Mouse (Mus musculus) hindbrain, embryonic 12.5 days (tissue): ENCODE measurements around the gene Podxl2. TPM values are rescaled to one million over a fixed set of nuclear protein-coding genes. Genes with fewer than 3 reads are reported as not detected.

Experiments
- ATAC-seq: fragments of 200-750 bp; cut with Nextera tagmentation; 2 replicates; pipeline ENCODE4 v1.8.0; 2017; ENCODE audit warnings: moderate TSS enrichment; ENCODE audit not compliant: low FRiP score
- H3K27ac ChIP-seq: fragments of 300-500 bp; sonication (generic); 2 replicates; pipeline ENCODE4 v1.5.1; 2016; ENCODE audit warnings: mild to moderate bottlenecking
- H3K27me3 ChIP-seq: fragments of 300-500 bp; sonication (generic); 2 replicates; pipeline ENCODE4 v1.6.1; 2016; ENCODE audit warnings: mild to moderate bottlenecking
- H3K36me3 ChIP-seq: fragments of 300-500 bp; sonication (generic); 2 replicates; pipeline ENCODE4 v1.6.1; 2016; ENCODE audit warnings: mild to moderate bottlenecking
- H3K4me1 ChIP-seq: fragments of 300-500 bp; sonication (generic); 2 replicates; pipeline ENCODE4 v1.6.1; 2016
- H3K4me2 ChIP-seq: fragments of 300-500 bp; sonication (generic); replicated peaks from 2 replicates; pipeline ENCODE4 v1.6.1; 2016; ENCODE audit warnings: mild to moderate bottlenecking
- H3K4me3 ChIP-seq: fragments of 300-500 bp; sonication (generic); 2 replicates; pipeline ENCODE4 v1.5.1; 2016; ENCODE audit warnings: mild to moderate bottlenecking
- H3K9ac ChIP-seq: fragments of 300-500 bp; sonication (generic); 2 replicates; pipeline ENCODE4 v1.6.1; 2016; ENCODE audit warnings: mild to moderate bottlenecking, moderate library complexity
- H3K9me3 ChIP-seq: fragments of 300-500 bp; sonication (generic); replicated peaks from 2 replicates; pipeline ENCODE4 v1.6.1; 2016; ENCODE audit warnings: mild to moderate bottlenecking
- WGBS: fragments of 180-500 bp; shearing (Covaris S2); methylation state at CpG from one replicate; pipeline ENCODE4 v1.1.7; 2016; 5-methylcytosine and 5-hydroxymethylcytosine counted together
- polyA plus RNA-seq: library from polyadenylated mRNA; unstranded; fragments of >200 nt; fragmentation: Nextera tagmentation; extraction: Ambion mirVana; gene quantifications from 2 replicates; pipeline ENCODE4 v1.2.1, GENCODE M21; 2016

Gene Podxl2
- polyA plus RNA-seq, 1 experiment from 2014 or later = 386 TPM

DNA sequence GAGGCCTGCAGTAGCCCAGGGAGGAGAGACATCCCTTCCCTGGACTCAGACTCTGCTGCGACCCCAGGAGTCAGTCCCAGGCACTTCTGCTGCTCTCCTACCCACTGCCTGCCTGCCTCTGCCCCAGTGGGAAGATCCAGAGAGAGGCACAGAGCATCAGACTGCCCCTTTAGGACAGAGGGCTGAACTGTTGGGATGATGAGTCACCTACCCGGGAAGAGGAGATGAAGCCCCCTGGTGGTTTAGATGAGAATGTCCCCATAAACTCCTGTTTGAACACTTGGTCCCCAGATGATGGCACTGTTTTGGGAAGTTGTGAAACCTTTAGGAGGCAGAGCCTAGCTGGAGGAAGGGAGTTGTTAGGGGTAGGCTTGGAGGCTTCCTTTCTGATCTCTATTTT, 13.9 kb downstream of the Podxl2 start:
- H3K27ac ChIP-seq = no peak overlapping the region
- ATAC-seq = no peak
- H3K4me2 ChIP-seq = no peak overlapping the region
- whole genome bisulfite sequencing = 14% methylated on average over 2 of the region's 2 CpGs
- H3K4me1 ChIP-seq = peaks cover 3% of the 10 kb centered on the region; the same call in 1 of the 2 replicates
- no peaks in the 10 kb centered on the region for H3K27me3 ChIP-seq
- H3K9ac ChIP-seq = no peak overlapping the region
- no peak overlapping the region for H3K4me3 ChIP-seq
- 0 out of 2 replicates have a peak, but pooled peaks cover 2% of the 10 kb centered on the region for H3K9me3 ChIP-seq
- H3K36me3 ChIP-seq = peaks cover 62% of the 10 kb centered on the region

DNA sequence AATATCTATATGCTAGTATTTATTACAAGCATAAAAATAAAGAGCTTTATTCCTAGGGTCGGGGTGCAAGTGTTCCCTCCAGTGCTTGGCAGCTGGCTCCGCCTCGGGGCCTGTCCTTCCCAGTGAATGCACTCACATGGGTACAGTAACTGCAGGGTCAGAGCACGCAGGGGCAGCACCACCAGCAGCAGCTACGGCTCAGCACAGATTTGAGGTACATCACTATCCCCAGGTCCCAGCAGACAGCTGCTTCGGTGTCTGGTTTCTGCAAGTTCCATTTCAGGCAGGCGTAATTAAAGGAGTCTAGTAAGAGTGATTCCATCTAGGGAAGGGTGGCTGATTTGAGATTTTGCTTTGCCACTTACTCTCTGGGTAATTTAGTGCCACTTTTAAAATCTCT, 16.5 kb downstream of the Podxl2 start:
- no peak overlapping the region for H3K4me3 ChIP-seq
- 67% methylated on average over 7 of the region's 7 CpGs for WGBS
- H3K9ac ChIP-seq = no peak overlapping the region
- no peaks in the 10 kb centered on the region for H3K27me3 ChIP-seq
- no peak overlapping the region for H3K4me2 ChIP-seq
- 0 out of 2 replicates have a peak, but pooled peaks cover 2% of the 10 kb centered on the region for H3K9me3 ChIP-seq
- H3K36me3 ChIP-seq = peaks cover 51% of the 10 kb centered on the region
- ATAC-seq = no peak
- peaks cover 12% of the 10 kb centered on the region for H3K4me1 ChIP-seq
- H3K27ac ChIP-seq = no peak overlapping the region; the same call in 1 of the 2 replicates

DNA sequence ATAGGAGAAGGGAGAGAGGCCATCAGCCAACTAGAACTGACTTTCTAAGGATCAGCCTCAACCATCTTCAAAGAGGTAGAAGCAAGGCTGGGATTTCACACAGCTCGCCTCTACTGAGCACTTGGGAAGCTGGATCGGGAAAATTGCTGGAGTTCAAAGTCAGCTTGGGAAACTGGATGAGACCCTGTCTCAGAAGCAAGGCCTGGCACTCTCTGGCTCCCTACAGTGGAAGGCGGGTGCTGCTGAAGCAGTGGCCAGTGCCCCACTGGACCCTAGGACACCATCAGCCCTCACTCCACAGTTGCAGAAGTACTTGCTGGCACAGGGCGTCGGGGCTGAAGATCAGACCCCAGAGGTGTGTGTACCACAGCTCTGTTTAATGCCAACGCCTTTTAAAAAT, 17.0 kb downstream of the Podxl2 start:
- no peak overlapping the region for H3K4me2 ChIP-seq
- WGBS = 89% methylated on average over 6 of the region's 6 CpGs
- H3K4me3 ChIP-seq = no peak overlapping the region
- H3K27me3 ChIP-seq = no peaks in the 10 kb centered on the region
- no peak overlapping the region for H3K27ac ChIP-seq
- ATAC-seq = no peak
- no peak overlapping the region for H3K9ac ChIP-seq
- H3K36me3 ChIP-seq = peaks cover 49% of the 10 kb centered on the region
- peaks cover 12% of the 10 kb centered on the region for H3K4me1 ChIP-seq
- 0 out of 2 replicates have a peak, but pooled peaks cover 2% of the 10 kb centered on the region for H3K9me3 ChIP-seq

DNA sequence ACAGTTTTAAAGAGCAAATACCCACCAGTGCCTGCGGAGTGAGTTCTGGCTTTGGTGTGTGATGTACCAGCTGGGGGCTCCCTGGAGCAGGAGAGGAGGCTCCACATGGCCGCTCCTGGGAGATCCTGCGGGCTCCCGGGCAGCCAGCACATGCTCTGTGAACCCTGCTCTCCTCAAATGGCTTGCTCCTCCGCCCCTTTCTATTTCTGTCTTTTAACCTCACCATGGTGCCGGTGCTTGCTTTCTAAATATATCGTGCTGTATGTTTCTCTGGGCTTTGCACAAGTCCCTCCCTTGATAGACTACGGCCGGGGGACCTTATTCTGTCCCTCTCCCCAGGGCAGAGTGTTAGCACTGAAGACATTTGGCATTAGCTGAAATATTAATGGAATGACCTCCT, 17.6 kb downstream of the Podxl2 start:
- Histone ChIP-seq H3K4me2 (no peak overlapping the region), H3K36me3 (peaks cover 49% of the 10 kb centered on the region), H3K9ac (no peak overlapping the region), H3K9me3 (0 out of 2 replicates have a peak, but pooled peaks cover 2% of the 10 kb centered on the region), H3K4me3 (no peak overlapping the region), H3K27me3 (no peaks in the 10 kb centered on the region), H3K4me1 (peaks cover 12% of the 10 kb centered on the region), H3K27ac (no peak overlapping the region)
- 45% methylated on average over 9 of the region's 9 CpGs for WGBS
- ATAC-seq = no peak

DNA sequence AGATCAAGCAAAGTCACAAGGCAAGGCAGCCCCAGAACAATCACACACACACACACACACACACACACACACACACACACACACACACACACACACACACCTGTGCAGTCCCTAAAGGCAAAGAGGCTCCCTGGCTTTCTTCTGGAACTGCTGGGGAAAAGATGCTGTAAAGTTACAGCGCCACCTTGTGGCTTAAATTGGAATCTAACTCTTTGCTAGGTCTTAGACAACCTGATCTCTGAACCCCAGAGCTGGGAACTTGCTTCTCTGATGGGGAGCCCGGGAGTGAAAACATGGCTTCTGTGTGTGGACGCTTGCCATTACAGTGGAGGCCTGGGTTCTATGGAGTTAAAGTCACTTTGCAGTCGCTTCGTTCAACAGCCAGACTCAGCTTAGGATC, 19.2 kb downstream of the Podxl2 start:
- no peaks in the 10 kb centered on the region for H3K27me3 ChIP-seq
- no peaks in the 10 kb centered on the region for H3K9me3 ChIP-seq
- WGBS = 17% methylated on average over 5 of the region's 5 CpGs
- no peak overlapping the region for H3K9ac ChIP-seq
- ATAC-seq = peak; percentile 30; the same call in 1 of the 2 replicates
- no peak overlapping the region for H3K4me2 ChIP-seq
- H3K4me1 ChIP-seq = peaks cover 12% of the 10 kb centered on the region
- H3K27ac ChIP-seq = no peak overlapping the region
- no peak overlapping the region for H3K4me3 ChIP-seq
- peaks cover 37% of the 10 kb centered on the region for H3K36me3 ChIP-seq

DNA sequence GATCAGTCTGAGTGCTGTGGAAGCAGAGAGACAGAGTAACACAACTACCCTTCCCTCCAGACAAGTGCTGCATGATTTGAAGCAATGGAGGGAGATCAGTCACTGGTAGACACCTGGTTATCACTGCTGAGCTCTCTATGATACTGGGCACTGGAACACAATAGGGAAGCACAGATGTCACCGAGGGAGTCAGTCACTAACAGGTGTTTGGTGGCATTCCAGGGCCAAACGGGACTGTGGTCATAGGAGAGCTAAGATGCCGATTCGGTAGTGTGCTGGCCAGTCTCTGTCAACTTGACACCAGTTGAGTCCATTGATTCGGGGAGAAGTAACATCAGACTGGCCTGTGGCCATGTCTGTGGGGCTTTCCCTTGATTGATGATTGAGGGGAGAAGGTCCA, 20.3 kb downstream of the Podxl2 start:
- no peak overlapping the region for H3K4me3 ChIP-seq
- WGBS = 82% methylated on average over 5 of the region's 5 CpGs
- H3K9me3 ChIP-seq = no peaks in the 10 kb centered on the region
- H3K4me1 ChIP-seq = peaks cover 12% of the 10 kb centered on the region
- no peak overlapping the region for H3K4me2 ChIP-seq
- H3K27me3 ChIP-seq = no peaks in the 10 kb centered on the region
- no peak overlapping the region for H3K27ac ChIP-seq
- no peak overlapping the region for H3K9ac ChIP-seq
- no peak for ATAC-seq
- peaks cover 29% of the 10 kb centered on the region for H3K36me3 ChIP-seq

DNA sequence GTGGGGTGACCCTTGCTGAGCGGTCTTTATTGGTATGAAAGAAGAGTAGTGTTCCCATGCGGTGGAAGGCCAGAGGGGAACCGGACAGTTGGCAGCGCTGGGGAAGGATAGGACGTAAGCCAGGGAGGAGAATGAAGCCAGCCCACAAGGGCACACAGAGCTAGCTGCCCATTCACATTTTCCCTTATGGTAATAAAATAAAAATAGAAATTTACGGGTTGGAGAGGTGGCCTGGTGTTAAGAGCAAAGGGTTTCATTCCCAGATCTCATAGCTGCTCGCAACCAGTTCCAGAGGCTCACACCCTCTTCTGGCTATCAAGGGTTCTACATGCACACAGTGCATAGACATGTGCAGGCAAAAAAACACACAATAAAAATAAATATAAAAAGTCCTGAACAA, 24.8 kb downstream of the Podxl2 start:
- Histone ChIP-seq H3K36me3 (peaks cover 63% of the 10 kb centered on the region), H3K9me3 (no peaks in the 10 kb centered on the region), H3K27ac (no peak overlapping the region), H3K9ac (no peak overlapping the region), H3K4me3 (no peak overlapping the region), H3K27me3 (no peaks in the 10 kb centered on the region), H3K4me1 (peaks cover 8% of the 10 kb centered on the region; the same call in 1 of the 2 replicates), H3K4me2 (no peak overlapping the region)
- 87% methylated on average over 7 of the region's 7 CpGs for WGBS
- no peak for ATAC-seq

DNA sequence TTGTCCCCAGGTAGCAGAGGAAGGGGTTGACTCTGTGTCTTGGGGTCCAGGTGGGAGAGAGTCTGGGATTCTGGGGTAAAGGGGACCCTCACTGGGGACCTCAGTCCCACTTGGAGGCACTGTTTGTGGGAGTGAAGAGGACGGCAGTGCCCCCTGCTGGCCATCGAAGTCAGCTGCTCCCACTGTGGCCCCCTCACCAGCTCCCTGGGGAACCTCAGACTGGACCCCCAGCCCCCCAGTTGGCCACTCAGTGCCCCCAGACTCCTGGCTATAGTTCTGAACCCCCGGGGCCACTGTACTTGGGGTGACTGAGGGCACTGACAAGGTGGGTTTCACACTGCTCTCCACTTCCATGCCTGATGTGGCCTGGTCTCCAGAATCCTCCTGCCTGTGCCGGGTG, 25.6 kb downstream of the Podxl2 start:
- Histone ChIP-seq H3K4me1 (peaks cover 5% of the 10 kb centered on the region; the same call in 1 of the 2 replicates), H3K9ac (0 out of 2 replicates have a peak overlapping the region, but pooled peaks have one; percentile 13), H3K4me3 (no peak overlapping the region), H3K27ac (no peak overlapping the region), H3K9me3 (no peaks in the 10 kb centered on the region), H3K36me3 (peaks cover 66% of the 10 kb centered on the region), H3K27me3 (no peaks in the 10 kb centered on the region), H3K4me2 (no peak overlapping the region)
- WGBS = 45% methylated on average over 4 of the region's 4 CpGs
- no peak for ATAC-seq

DNA sequence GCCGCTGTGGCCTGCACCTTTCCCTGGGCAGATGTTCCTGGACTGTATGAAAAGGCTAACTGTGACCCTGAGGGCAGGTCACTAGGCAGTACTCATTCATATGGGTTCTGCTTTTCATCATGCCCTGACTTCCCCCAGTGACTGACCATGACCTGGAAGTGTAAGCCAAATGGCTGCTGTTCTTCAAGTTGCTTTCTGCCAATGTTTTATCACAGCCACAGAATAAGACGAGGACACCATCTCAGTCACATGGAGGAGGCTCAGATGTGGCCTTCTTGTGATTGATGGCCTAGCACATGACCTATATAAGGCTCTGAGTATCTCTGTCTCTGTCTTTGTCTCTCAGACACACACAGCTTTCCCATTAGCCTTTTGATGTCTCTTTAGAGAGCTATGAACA, 27.3 kb downstream of the Podxl2 start:
- H3K36me3 ChIP-seq = peaks cover 66% of the 10 kb centered on the region

DNA sequence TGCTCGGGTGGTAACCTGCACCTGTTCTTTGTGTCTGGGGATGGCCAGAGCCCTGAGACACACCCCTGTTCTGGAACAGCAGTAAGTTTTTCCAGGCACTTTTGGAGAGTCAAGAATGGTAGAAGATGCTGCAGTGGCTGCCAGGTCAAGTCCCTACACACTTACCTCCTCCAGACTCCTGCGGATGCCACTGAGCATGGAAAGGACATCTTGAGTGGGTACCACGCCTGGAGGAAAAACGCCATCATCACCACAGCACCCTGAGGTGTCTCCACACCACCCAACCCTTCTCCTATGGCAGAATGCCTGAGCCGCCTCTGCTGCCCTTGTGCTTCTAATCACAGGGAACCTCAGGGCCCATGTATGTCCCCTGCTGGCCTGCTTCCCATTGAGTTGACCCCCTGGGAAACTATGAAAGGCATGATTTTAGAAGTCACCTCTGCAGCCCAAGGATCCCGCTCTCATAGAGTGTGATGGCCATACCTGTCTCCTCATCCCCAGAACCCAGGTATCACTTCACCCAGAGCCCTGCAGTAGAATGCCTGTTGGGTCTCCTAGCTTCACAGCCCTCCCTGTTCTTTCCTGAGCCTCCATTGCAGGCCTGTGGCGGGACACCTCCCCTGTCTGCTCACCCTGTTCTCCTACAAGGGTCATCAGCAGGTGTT, 29.8 kb downstream of the Podxl2 start:
- Histone ChIP-seq H3K9me3 (no peaks in the 10 kb centered on the region), H3K9ac (no peak overlapping the region), H3K27ac (no peak overlapping the region), H3K4me2 (no peak overlapping the region), H3K36me3 (peaks cover 58% of the 10 kb centered on the region), H3K27me3 (no peaks in the 10 kb centered on the region), H3K4me3 (no peak overlapping the region), H3K4me1 (peaks cover 25% of the 10 kb centered on the region)
- no peak for ATAC-seq
- WGBS = 90% methylated on average over 7 of the region's 7 CpGs

More for the DNA sequence above, 27.3 kb downstream of the Podxl2 start:
- Histone ChIP-seq H3K9me3 (no peaks in the 10 kb centered on the region), H3K27me3 (no peaks in the 10 kb centered on the region), H3K4me1 (peaks cover 12% of the 10 kb centered on the region), H3K4me3 (no peak overlapping the region), H3K9ac (no peak overlapping the region), H3K27ac (no peak overlapping the region), H3K4me2 (no peak overlapping the region)
- 66% methylated on average over 2 of the region's 2 CpGs for WGBS
- no peak for ATAC-seq

DNA sequence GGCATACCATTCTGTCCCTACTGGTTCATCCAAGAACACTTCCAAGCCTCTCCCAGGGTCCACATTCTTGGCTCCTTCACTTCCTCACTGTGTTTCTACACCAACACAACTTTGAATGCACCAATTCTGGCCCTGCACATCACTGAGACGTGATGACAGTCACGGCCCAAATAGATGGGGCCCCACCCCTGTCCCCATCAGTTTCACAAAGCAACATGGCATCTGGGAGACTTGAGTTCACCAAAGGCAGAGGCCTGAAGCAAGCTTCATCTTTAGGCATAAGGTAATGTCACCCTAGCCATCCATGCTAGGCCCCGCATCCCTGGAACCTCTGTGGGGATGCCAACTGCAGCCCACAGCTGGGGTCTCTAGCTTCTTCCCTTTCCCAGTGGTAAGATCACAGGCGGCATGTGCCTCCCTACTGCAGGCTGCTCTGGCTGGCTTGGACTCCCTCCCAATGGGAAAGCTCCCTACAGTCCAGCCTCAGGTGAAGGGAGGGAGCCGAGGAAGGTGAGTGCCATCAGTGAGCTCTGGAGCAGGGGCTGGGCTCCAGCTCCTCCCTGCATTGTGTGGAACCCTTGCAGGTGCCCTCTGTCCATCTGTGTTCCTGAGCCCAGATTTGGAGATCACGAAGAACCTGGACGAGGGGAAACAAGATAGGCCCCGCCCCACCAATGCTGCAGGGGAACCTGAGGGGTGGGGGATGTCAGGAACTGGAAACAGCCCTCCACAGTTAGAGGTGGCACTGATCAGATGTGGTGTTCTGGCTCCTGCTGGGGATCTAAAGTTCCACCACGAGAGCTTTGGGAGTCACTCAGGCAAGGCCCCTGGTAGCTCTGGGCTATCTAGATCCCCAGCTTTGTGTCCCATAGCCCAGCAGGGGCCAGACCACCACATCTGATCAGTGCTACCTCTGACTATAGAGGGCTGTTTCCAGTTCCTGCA, 30.8 kb downstream of the Podxl2 start:
- Histone ChIP-seq H3K9me3 (no peaks in the 10 kb centered on the region), H3K36me3 (peaks cover 56% of the 10 kb centered on the region), H3K4me3 (no peak overlapping the region), H3K4me2 (no peak overlapping the region), H3K4me1 (peaks cover 25% of the 10 kb centered on the region), H3K9ac (no peak overlapping the region), H3K27me3 (no peaks in the 10 kb centered on the region), H3K27ac (peak overlapping the region; percentile 35; the same call in 1 of the 2 replicates)
- ATAC-seq = no peak
- 83% methylated on average over 9 of the region's 9 CpGs for WGBS

DNA sequence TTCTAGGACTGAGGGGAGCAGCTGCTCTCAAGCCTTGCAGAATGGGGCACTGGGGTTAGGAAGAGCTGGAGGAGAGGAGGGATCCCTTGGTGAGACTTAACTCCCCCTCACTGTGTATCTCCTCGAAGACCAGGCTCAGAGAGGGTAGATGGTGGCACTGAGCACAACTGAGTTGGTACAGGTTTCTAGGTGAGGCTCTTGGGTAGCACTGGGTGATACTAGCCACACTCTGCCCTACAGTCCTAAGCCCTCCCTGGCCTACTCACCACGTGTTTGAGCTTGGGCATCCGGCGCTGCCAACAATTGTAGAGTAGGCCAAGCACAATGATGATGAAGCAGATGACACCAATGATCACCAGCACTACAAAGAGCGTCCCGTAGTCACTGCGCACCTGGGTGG, 31.6 kb downstream of the Podxl2 start:
- Histone ChIP-seq H3K9ac (peak overlapping the region; percentile 63), H3K4me1 (peaks cover 25% of the 10 kb centered on the region), H3K4me2 (peak overlapping the region; percentile 80), H3K9me3 (no peaks in the 10 kb centered on the region), H3K36me3 (peaks cover 56% of the 10 kb centered on the region), H3K4me3 (peak overlapping the region; percentile 76), H3K27me3 (no peaks in the 10 kb centered on the region), H3K27ac (peak overlapping the region; percentile 90)
- 79% methylated on average over 7 of the region's 7 CpGs for WGBS
- no peak for ATAC-seq
